Mouse (Mus musculus): Measurements from ENCODE around the gene Capns1.
A peak's percentile ranks its signal among the peaks of the same experiment; 100 is the strongest.
"Not testable (repeated sequence)": the region's sequence is repeated elsewhere in the genome, so short reads cannot be mapped to it uniquely, and the experiment has no call there.

Gene Capns1

GRCm38 (mm10) chr7:30198481-30198971, at the start of gene Capns1:
Gene Capns1, minus strand, starts transcription at chr7:30198811.
- DNase-seq = peak; percentile 54 to 70

GRCm38 (mm10) chr7:30237374-30237773, 38.8 kb upstream of the Capns1 start:
- not testable (repeated sequence) for DNase-seq

GRCm38 (mm10) chr7:30235625-30236024, 37.0 kb upstream of the Capns1 start, which contains the start of gene Ovol3:
Gene Ovol3, minus strand, starts transcription at chr7:30235725.
- DNase-seq = no peak

- DNase-seq = no peak
Observed at GRCm38 (mm10) chr7:30235091-30235490, 36.5 kb upstream of the Capns1 start.

- DNase-seq = peak; percentile 26 to 61
Observed at GRCm38 (mm10) chr7:30234276-30234858, 35.8 kb upstream of the Capns1 start.

- peak in 1 of 2 experiments; percentile 22 for DNase-seq
Observed at GRCm38 (mm10) chr7:30233387-30233786, 34.8 kb upstream of the Capns1 start.

- DNase-seq = peak; percentile 81 to 88
Observed at GRCm38 (mm10) chr7:30232631-30233148, 34.1 kb upstream of the Capns1 start.

GRCm38 (mm10) chr7:30231669-30232454, 33.3 kb upstream of the Capns1 start, which contains the start of the genes Polr2i and Tbcb:
Gene Polr2i, plus strand, starts transcription at chr7:30231948.
Gene Tbcb, minus strand, starts transcription at chr7:30232272.
- DNase-seq = peak; percentile 98 to 99

- no peak for DNase-seq
Observed at GRCm38 (mm10) chr7:30231328-30231668, 32.7 kb upstream of the Capns1 start.

GRCm38 (mm10) chr7:30224206-30224605, 25.6 kb upstream of the Capns1 start:
- no peak for DNase-seq

GRCm38 (mm10) chr7:30222205-30222604, 23.6 kb upstream of the Capns1 start:
- DNase-seq = no peak

GRCm38 (mm10) chr7:30221433-30221832, 22.8 kb upstream of the Capns1 start:
- no peak for DNase-seq

GRCm38 (mm10) chr7:30220008-30220356, 21.4 kb upstream of the Capns1 start:
- DNase-seq = peak in 1 of 2 experiments; percentile 39

- DNase-seq = peak; percentile 84 to 88
Observed at GRCm38 (mm10) chr7:30219293-30220007, 20.8 kb upstream of the Capns1 start.

- no peak for DNase-seq
Observed at GRCm38 (mm10) chr7:30217277-30217676, 18.7 kb upstream of the Capns1 start.

- DNase-seq = peak; percentile 89 to 90
Observed at GRCm38 (mm10) chr7:30216723-30217151, 18.1 kb upstream of the Capns1 start.

GRCm38 (mm10) chr7:30215875-30216274, 17.3 kb upstream of the Capns1 start:
- DNase-seq = no peak

- no peak for DNase-seq
Observed at GRCm38 (mm10) chr7:30213881-30214280, 15.3 kb upstream of the Capns1 start.

GRCm38 (mm10) chr7:30211025-30211424, 12.4 kb upstream of the Capns1 start:
- no peak for DNase-seq

- DNase-seq = not testable (repeated sequence)
Observed at GRCm38 (mm10) chr7:30206364-30206763, 7.8 kb upstream of the Capns1 start.

- DNase-seq = peak; percentile 74 to 81
Observed at GRCm38 (mm10) chr7:30205383-30205782, 6.8 kb upstream of the Capns1 start.

- no peak for DNase-seq
Observed at GRCm38 (mm10) chr7:30204380-30204779, 5.8 kb upstream of the Capns1 start.
